Mouse (Mus musculus) urinary bladder, adult 2 months (tissue): ENCODE results near the gene Naaa. TPM values are rescaled to one million over a fixed set of nuclear protein-coding genes. Genes with fewer than 3 reads are reported as not detected.

Source experiments
- DNase-seq: peaks from one replicate; pipeline ENCODE4 v3.0.0; 2022; ENCODE audit warnings: low spot score
- polyA plus RNA-seq: library from polyadenylated mRNA; depleted of rRNA; stranded (reverse); fragments of >200 nt; gene quantifications from 2 replicates; pipeline ENCODE4 v1.2.3, GENCODE M21; 2012

Gene Naaa
- polyA plus RNA-seq, 1 experiment: 34.3 TPM

DNA sequence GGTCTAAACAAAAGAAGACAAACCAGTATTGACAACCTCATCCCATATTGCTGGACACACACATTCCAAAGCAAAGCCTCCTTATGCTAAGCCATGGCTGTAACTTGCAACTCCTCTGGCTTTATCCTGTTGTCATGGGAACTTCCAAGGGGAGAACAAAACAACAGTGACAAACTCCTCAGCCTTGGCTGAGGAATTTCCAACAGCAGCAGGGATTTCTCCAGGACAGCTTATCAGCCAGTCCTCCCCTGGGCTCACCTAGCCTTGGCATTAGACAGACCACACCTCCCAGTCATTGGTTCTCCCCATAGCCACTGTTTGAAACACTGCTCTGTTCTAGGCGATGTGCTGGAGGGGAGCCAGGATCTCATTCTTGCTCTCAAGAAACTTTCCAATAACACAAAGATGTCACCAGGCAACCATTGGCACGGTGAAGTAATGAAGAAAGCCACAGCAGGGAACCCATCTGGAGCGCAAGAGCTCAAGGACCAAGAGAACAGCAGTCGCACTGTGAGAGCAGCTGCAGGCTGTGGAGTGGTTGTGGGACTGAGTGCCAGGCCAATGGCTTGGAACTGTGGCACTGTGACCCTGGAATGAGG lies 14.1 kb downstream of the Naaa start:
- no peak for DNase-seq

- no peak for DNase-seq
Measured at GRCm38 (mm10) chr5:92262646-92263045, 15.3 kb downstream of the Naaa start.

DNA sequence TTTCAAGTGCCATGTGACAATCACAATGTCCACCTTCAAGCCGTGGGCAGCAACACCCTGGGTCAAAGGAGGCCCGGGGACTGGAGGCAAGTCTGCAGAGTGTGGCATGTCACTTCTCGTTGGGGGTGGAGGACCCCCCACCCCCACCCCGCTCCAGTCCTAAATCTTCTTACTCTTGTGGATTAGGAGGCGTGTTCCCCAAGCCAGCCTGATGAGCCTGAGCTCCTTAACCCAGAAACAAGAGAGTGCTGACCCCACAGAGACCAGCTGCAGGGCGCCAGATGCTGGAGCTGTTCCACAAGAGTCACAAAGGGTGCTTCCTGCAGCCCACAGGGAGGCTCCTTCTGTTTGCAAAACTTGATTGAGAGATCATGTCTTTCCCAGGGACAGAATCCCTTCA lies 21.8 kb downstream of the Naaa start, which contains the start of gene Ppef2:
Gene Ppef2, minus strand, starts transcription at position 61 of the 400 bp plus-strand sequence.
- DNase-seq: no peak

DNA sequence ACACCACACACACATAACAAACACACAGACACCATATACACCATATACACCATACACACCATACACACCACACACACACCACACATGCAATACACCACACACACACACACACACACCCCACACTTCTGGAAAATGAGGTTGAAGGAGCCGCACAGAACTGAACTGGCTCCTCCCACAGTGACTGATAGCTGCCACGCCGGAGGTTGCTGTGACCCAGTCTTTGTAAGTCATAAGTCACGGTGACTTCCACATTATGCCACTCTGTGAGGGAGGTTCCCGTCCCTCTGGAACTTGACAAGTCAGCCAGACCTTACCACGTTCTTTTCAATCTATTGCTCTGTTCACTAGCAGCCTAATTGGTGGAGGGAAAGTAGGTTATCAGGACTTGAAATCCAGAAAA lies 23.5 kb downstream of the Naaa start:
- no peak for DNase-seq

- no peak for DNase-seq
Measured at GRCm38 (mm10) chr5:92252797-92253343, 25.1 kb downstream of the Naaa start.

- DNase-seq: no peak
Measured at GRCm38 (mm10) chr5:92252031-92252430, 25.9 kb downstream of the Naaa start.

DNA sequence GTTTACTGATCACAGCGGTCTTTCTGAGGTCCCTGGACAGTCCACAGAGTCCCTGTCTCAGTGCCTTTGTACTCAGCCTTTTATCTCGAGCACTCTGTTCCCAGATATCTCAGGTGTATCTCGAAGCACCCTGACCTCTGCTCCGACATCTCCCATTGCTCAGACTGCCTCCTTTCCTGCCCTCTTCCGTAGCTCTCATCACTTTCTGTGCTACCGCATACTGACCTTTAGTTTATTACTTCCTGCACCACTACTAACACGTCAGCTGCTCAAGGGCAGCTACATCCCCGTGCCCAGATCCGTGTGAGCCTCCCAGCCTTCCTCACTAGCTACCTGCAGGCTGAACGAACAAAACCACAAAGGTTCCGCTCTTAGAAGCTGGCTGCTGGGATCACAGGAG lies 29.4 kb downstream of the Naaa start:
- DNase-seq: no peak

DNA sequence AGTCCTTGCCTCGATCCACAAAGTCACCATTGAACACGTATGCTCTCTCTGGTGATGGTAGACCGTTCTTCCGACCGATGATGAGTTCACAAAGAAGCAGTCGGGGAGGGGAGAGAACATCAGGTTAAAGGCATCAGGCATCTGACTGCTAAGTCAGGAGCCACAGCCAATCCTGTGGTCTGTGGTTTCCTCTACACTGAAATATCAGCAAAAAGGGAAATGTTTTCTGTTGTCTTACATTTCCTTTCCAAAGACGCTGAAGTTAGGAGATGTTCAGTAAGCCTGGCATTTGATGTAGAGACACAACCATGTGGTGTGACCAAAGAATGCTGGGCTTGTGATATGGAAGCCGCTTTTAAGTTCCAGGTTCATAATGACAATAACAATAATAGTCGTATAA lies 32.5 kb downstream of the Naaa start:
- no peak for DNase-seq

DNA sequence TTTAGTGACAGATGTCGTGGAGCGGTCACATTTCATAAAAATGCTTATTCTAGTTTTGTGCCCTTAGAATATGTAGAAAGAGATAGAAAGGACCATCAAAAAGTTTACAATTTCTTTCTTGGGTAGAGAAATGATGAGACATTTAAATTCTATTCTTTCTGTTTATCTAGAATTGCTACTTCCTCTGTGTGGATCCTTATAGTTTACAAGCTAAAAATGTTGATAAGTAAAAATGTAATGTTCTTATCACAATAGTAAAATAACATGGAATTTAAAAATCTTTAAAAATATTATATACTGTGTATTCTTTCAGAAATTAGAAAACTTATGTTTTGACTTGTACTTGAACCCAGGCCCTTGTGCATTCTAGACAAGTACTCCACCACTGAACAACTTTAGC lies 33.1 kb downstream of the Naaa start:
- no peak for DNase-seq

DNA sequence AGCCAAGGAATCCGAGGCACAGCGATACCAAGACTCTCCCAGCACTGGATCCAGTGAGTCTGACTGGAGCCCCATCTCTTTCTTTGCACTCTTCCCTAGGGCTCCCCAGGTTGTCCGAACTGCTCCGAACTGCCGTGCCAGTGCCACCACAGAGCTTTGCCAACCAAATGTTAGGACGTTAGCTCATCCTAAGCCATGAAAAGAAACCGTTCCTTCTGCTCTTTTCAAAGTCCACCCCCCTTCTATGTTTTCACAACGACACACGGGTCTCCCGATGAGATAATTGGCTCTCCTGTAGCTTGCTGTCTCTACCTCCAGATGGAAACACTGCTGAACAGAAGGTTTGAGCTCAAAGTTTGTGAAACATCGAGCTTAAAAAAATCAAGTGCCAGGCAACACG lies 37.2 kb downstream of the Naaa start:
- no peak for DNase-seq

GRCm38 (mm10) chr5:92239333-92240232 lies 38.4 kb downstream of the Naaa start:
- no peak for DNase-seq

DNA sequence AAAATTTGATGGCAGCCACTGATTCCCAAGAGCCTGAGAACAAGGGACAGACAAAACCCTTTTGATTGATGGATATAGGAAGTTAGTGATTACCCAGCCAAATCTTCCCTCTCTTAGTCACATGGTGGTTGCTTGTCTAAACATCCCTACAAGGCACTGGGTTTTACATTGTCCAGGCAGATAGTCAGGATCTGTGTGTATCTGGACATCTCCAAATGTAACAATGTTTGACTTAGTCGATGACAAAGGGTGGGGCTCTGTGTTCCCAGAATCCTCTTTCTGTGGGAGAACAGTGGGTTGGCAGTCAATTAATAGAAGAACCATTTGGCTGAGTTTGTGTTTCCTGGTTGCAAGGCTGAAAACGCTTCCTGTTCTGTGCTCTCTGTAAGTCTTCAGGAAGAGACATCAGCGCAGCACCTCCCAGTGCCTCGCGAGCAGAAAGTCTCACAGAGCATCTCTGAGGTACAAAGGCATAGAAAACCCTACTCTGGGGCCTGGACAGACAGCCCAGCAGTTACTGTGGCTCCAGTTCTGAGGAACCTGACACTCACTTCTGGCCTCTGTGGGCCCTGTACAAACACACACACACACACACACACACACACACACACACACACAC lies 42.9 kb downstream of the Naaa start:
- DNase-seq: no peak

DNA sequence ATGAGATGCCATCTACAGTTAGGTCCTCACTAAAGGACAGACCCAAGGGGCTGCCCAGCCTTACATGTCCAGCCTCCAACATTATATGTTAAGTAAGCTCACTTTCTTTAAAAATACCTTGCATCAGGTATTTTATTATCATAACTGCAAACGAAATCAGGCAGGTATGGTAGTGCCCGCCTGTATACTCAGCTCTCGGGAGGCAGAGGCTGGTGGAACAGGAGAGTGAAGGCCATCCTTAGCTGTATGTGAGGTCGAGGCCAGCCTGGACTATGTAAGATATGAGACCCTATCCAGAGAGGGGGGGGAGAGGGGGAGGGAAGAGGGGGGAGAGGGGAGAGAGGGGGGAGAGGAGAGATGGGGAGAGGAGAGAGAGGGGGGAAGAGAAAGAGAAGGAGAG lies 44.6 kb downstream of the Naaa start:
- no peak for DNase-seq

- no peak for DNase-seq
Measured at GRCm38 (mm10) chr5:92231836-92232235, 46.1 kb downstream of the Naaa start.

DNA sequence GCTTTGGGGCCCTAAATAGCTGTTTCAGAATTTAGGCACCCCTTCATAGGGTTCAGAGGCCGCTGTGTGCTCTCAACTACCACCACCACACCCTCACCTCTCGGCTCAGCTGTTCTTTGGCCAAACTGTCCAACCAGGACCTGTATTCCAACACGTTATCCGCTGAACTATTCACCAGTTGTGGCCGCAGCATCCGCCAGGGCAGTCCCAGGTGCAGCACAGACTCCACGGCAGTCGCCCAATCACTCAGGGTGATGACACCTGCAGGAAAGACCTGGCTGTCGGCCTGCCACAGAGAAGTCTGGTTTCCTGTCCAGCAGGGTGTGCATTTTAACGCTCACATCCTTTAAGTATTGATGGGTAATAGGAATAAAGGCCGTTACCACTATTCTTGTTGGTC lies 47.7 kb downstream of the Naaa start:
- no peak for DNase-seq

DNA sequence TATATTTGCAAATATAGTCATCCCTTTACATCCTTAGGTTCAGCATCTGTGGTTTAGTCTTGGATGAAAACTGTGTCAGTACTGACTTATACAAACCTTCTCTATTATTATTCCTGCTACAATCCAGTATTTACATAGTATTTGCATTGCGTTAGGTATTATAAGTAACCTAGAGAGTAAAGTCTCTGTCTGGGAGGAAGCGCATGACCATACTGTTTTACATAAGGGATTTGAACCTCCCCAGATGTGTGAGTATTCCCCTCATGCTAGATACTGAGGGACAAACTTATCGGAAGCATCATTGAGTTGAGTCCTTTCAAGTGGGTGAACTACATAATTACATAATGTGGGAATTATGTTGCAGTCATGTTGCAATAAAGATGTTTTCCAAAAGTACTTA lies 48.5 kb downstream of the Naaa start:
- no peak for DNase-seq

- no peak for DNase-seq
Measured at GRCm38 (mm10) chr5:92228776-92229175, 49.2 kb downstream of the Naaa start.

DNA sequence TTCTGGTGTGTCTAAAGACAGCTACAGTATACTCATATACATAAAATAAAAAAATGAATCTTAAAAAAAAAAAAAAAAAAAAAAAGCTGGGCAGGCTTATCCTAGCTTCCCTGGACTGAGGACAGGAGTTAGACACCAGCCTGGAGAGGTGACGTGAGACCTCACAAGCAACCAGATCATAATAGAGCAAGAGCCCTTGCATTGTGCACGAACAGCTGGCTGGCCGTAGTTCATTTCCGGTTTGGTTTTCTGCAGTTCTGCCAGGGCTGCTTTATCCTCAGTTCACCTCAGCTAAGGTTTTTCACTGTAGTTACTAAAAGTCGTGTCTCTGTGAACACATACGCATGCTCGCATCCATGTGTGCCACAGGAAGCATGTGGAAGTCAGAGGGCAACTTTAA lies 50.2 kb downstream of the Naaa start:
- no peak for DNase-seq

DNA sequence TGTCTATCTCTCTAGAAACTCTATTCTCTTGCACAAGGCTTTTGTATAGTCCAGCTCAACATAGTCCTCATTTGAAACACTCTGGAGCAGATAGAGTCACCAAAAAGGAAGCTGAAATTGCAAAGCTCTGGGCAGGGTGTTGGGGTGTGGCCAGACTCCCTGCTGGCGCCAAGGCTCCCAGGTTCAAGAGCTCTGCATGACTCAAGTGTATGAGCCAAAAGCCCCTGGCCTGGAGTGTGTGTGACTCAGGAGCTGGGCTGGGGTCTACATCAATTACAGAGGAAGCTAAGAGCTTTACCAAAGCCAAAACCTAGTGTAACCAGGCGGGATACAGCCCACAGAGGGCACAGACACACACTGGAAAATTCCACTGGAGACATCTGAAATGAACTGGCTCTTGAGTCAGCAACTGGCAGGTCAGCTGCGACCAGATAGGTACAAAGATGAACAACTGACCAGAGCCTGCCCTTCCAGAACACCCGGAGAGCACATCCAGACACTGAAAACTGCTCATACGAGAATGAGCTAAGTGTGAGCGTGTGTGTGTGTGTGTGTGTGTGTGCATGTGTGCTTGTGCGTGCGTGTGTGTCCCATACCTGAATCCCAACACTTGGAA lies 57.6 kb downstream of the Naaa start:
- no peak for DNase-seq

GRCm38 (mm10) chr5:92219826-92220225 lies 58.1 kb downstream of the Naaa start:
- DNase-seq: no peak

DNA sequence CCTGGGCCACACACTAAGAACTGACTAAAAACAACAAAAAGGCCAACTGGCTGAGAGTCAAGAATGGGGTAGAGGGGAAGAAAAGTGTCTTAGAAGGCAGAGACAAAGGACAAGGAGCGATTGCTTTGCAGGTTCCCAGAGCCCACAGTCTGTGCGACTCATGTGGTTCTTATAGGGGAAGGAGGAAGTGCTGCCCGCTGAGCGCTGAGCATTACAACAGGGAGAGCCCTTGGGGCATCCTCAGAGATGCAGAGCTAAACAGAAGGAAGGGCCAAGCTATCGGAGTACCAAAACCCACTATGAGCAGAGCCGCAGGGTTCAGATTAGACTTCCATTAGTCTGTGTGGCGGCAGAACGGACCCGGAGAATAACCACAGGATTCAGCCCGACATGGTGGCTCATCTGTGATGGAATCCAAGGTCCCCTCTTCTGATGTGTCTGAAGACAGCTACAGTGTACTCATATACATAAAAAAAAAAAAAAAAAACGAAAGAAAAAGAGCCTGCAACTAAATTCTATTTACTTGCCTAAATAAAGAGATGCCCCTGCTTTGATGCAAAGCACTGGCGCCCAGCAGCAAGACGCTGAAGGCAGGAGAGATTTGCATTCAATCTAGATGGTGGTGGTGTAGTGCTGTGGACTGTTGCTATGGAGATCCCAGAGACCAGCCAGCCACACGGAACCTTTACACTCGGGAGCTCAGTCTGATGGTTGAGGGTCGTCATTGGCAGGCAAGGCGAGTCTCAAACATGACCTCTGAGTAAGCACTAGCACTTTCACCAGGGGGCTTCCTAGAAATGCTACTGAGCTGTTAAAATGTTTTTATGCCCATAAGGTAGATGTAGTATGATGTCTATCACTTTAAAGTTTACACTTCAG lies 58.8 kb downstream of the Naaa start:
- no peak for DNase-seq
